Mouse (Mus musculus): ENCODE measurements around the gene Sycp1. TPM values are rescaled to one million over a fixed set of nuclear protein-coding genes. Genes with fewer than 3 reads are reported as not detected.

The Sycp1 gene
- not detected in 2 replicates for polyA plus RNA-seq (2015; fragmentation: Nextera tagmentation; extraction: Ambion mirVana)

GRCm38 (mm10) chr3:102935451-102936354 lies at the start of gene Sycp1:
Sycp1 (minus strand) TSS chr3:102936100.
- H3K9me3 ChIP-seq = no peaks in the 10 kb centered on the region
- peaks cover 6% of the 10 kb centered on the region; the same call in 1 of the 2 replicates for H3K4me1 ChIP-seq (replicated peaks)
- no peak within 1 kb of the TSS for H3K9ac ChIP-seq (replicated peaks)
- WGBS = 95% methylated on average over 78 of the region's 78 CpGs
- H3K36me3 ChIP-seq = no peaks in the 10 kb centered on the region
- H3K27ac ChIP-seq = no peak within 1 kb of the TSS
- no peaks in the 10 kb centered on the region for H3K27me3 ChIP-seq
- no peak within 1 kb of the TSS for H3K4me2 ChIP-seq (replicated peaks)
- ATAC-seq = no peak
- no peak within 1 kb of the TSS for H3K4me3 ChIP-seq (replicated peaks)

- Histone ChIP-seq H3K4me3 (replicated peaks) (peak overlapping the region; percentile 19), H3K4me2 (replicated peaks) (peak overlapping the region; percentile 50), H3K4me1 (replicated peaks) (peaks cover 10% of the 10 kb centered on the region), H3K36me3 (no peaks in the 10 kb centered on the region), H3K27me3 (no peaks in the 10 kb centered on the region), H3K9me3 (no peaks in the 10 kb centered on the region), H3K9ac (replicated peaks) (peak overlapping the region; percentile 17; the same call in 1 of the 2 replicates), H3K27ac (peak overlapping the region; percentile 89)
- WGBS = 15% methylated on average over 3 of the region's 3 CpGs
- no peak; the same call in 1 of the 2 replicates for ATAC-seq
Measured at GRCm38 (mm10) chr3:102980349-102980736, 44.4 kb upstream of the Sycp1 start.

- ATAC-seq = peak; percentile 99
- Histone ChIP-seq H3K36me3 (no peaks in the 10 kb centered on the region), H3K9me3 (no peaks in the 10 kb centered on the region), H3K27ac (peak overlapping the region; percentile 89), H3K9ac (replicated peaks) (peak overlapping the region; percentile 33; the same call in 1 of the 2 replicates), H3K27me3 (no peaks in the 10 kb centered on the region), H3K4me2 (replicated peaks) (peak overlapping the region; percentile 50), H3K4me3 (replicated peaks) (peak overlapping the region; percentile 19), H3K4me1 (replicated peaks) (peaks cover 10% of the 10 kb centered on the region)
- WGBS = 4% methylated on average over 10 of the region's 10 CpGs
Measured at GRCm38 (mm10) chr3:102979550-102980348, 43.8 kb upstream of the Sycp1 start.

GRCm38 (mm10) chr3:102976906-102977305 lies 41.0 kb upstream of the Sycp1 start:
- WGBS = 84% methylated on average over 4 of the region's 4 CpGs
- no peaks in the 10 kb centered on the region for H3K9me3 ChIP-seq
- ATAC-seq = no peak
- no peak overlapping the region for H3K4me3 ChIP-seq (replicated peaks)
- no peaks in the 10 kb centered on the region for H3K27me3 ChIP-seq
- H3K36me3 ChIP-seq = no peaks in the 10 kb centered on the region
- H3K27ac ChIP-seq = no peak overlapping the region
- H3K9ac ChIP-seq (replicated peaks) = no peak overlapping the region
- H3K4me1 ChIP-seq (replicated peaks) = peaks cover 10% of the 10 kb centered on the region
- H3K4me2 ChIP-seq (replicated peaks) = no peak overlapping the region

GRCm38 (mm10) chr3:102970508-102970907 lies 34.6 kb upstream of the Sycp1 start:
- H3K36me3 ChIP-seq = no peaks in the 10 kb centered on the region
- H3K27ac ChIP-seq = no peak overlapping the region
- peaks cover 6% of the 10 kb centered on the region for H3K4me1 ChIP-seq (replicated peaks)
- no peak overlapping the region for H3K9ac ChIP-seq (replicated peaks)
- H3K4me3 ChIP-seq (replicated peaks) = no peak overlapping the region
- no peak for ATAC-seq
- WGBS = 91% methylated on average over 3 of the region's 3 CpGs
- no peaks in the 10 kb centered on the region for H3K27me3 ChIP-seq
- H3K4me2 ChIP-seq (replicated peaks) = no peak overlapping the region; the same call in 1 of the 2 replicates
- H3K9me3 ChIP-seq = 0 out of 2 replicates have a peak, but pooled peaks cover 2% of the 10 kb centered on the region

- no peak overlapping the region for H3K27ac ChIP-seq
- 41% methylated on average over 9 of the region's 9 CpGs for WGBS
- no peak overlapping the region; the same call in 1 of the 2 replicates for H3K4me2 ChIP-seq (replicated peaks)
- H3K9me3 ChIP-seq = 0 out of 2 replicates have a peak, but pooled peaks cover 2% of the 10 kb centered on the region
- peaks cover 6% of the 10 kb centered on the region for H3K4me1 ChIP-seq (replicated peaks)
- H3K4me3 ChIP-seq (replicated peaks) = no peak overlapping the region
- no peak overlapping the region for H3K9ac ChIP-seq (replicated peaks)
- peak; percentile 71 for ATAC-seq
- H3K36me3 ChIP-seq = no peaks in the 10 kb centered on the region
- H3K27me3 ChIP-seq = no peaks in the 10 kb centered on the region
Measured at GRCm38 (mm10) chr3:102970067-102970466, 34.2 kb upstream of the Sycp1 start.

GRCm38 (mm10) chr3:102964033-102964432 lies 28.1 kb upstream of the Sycp1 start, which contains the start of gene Nr1h5:
Nr1h5 (minus strand) TSS chr3:102964133.
- Histone ChIP-seq H3K4me3 (replicated peaks) (no peak within 1 kb of the TSS), H3K4me2 (replicated peaks) (no peak within 1 kb of the TSS), H3K36me3 (no peaks in the 10 kb centered on the region), H3K4me1 (replicated peaks) (no peaks in the 10 kb centered on the region), H3K27ac (no peak within 1 kb of the TSS), H3K27me3 (no peaks in the 10 kb centered on the region), H3K9me3 (0 out of 2 replicates have a peak, but pooled peaks cover 2% of the 10 kb centered on the region), H3K9ac (replicated peaks) (no peak within 1 kb of the TSS)
- 64% methylated on average over 3 of the region's 3 CpGs for WGBS
- no peak for ATAC-seq

GRCm38 (mm10) chr3:102955596-102955995 lies 19.7 kb upstream of the Sycp1 start:
- Histone ChIP-seq H3K9ac (replicated peaks) (no peak overlapping the region), H3K4me3 (replicated peaks) (no peak overlapping the region), H3K4me2 (replicated peaks) (no peak overlapping the region), H3K4me1 (replicated peaks) (no peaks in the 10 kb centered on the region), H3K36me3 (no peaks in the 10 kb centered on the region), H3K27me3 (no peaks in the 10 kb centered on the region), H3K9me3 (no peaks in the 10 kb centered on the region), H3K27ac (no peak overlapping the region)
- no peak for ATAC-seq
- WGBS = 53% methylated on average over 3 of the region's 3 CpGs

- Histone ChIP-seq H3K36me3 (no peaks in the 10 kb centered on the region), H3K4me2 (replicated peaks) (no peak overlapping the region), H3K4me1 (replicated peaks) (no peaks in the 10 kb centered on the region), H3K27me3 (no peaks in the 10 kb centered on the region), H3K9me3 (no peaks in the 10 kb centered on the region), H3K9ac (replicated peaks) (no peak overlapping the region), H3K4me3 (replicated peaks) (no peak overlapping the region), H3K27ac (no peak overlapping the region)
- 90% methylated on average over 3 of the region's 3 CpGs for WGBS
- no peak for ATAC-seq
Measured at GRCm38 (mm10) chr3:102955143-102955542, 19.2 kb upstream of the Sycp1 start.

- Histone ChIP-seq H3K4me1 (replicated peaks) (no peaks in the 10 kb centered on the region), H3K9ac (replicated peaks) (no peak overlapping the region), H3K4me3 (replicated peaks) (no peak overlapping the region), H3K27ac (no peak overlapping the region), H3K36me3 (no peaks in the 10 kb centered on the region), H3K9me3 (no peaks in the 10 kb centered on the region), H3K4me2 (replicated peaks) (no peak overlapping the region), H3K27me3 (no peaks in the 10 kb centered on the region)
- 95% methylated on average over 12 of the region's 12 CpGs for WGBS
- ATAC-seq = no peak
Measured at GRCm38 (mm10) chr3:102954476-102954875, 18.6 kb upstream of the Sycp1 start.

- Histone ChIP-seq H3K9me3 (no peaks in the 10 kb centered on the region), H3K36me3 (no peaks in the 10 kb centered on the region), H3K27ac (no peak overlapping the region), H3K27me3 (no peaks in the 10 kb centered on the region), H3K4me2 (replicated peaks) (no peak overlapping the region), H3K4me1 (replicated peaks) (no peaks in the 10 kb centered on the region), H3K4me3 (replicated peaks) (no peak overlapping the region), H3K9ac (replicated peaks) (no peak overlapping the region)
- ATAC-seq = no peak
- WGBS = 41% methylated on average over 5 of the region's 5 CpGs
Measured at GRCm38 (mm10) chr3:102946861-102947260, 11.0 kb upstream of the Sycp1 start.

- no peak overlapping the region for H3K4me3 ChIP-seq (replicated peaks)
- H3K27me3 ChIP-seq = no peaks in the 10 kb centered on the region
- H3K9me3 ChIP-seq = no peaks in the 10 kb centered on the region
- H3K4me1 ChIP-seq (replicated peaks) = no peaks in the 10 kb centered on the region
- WGBS = 87% methylated on average over 3 of the region's 3 CpGs
- no peak overlapping the region for H3K27ac ChIP-seq
- ATAC-seq = no peak
- H3K36me3 ChIP-seq = no peaks in the 10 kb centered on the region
- no peak overlapping the region for H3K9ac ChIP-seq (replicated peaks)
- no peak overlapping the region for H3K4me2 ChIP-seq (replicated peaks)
Measured at GRCm38 (mm10) chr3:102946312-102946711, 10.4 kb upstream of the Sycp1 start.

Data from midbrain, embryonic 13.5 days (tissue).